Mouse (Mus musculus) olfactory bulb, adult 2 months (tissue): ENCODE results near the gene Gm17334.

Experiments
- CTCF ChIP-seq: fragments of 200-500 bp; IDR thresholded peaks from 2 replicates; pipeline ENCODE4 v1.5.1; 2012; ENCODE audit warnings: low read depth, mild to moderate bottlenecking, low read length, moderate library complexity; ENCODE audit not compliant: insufficient read depth
- POLR2A ChIP-seq: fragments of 200-500 bp; IDR thresholded peaks from 2 replicates; pipeline ENCODE4 v1.6.1; 2012; ENCODE audit warnings: mild to moderate bottlenecking, low read depth, low read length, moderate library complexity; ENCODE audit not compliant: insufficient read depth

- TF ChIP-seq CTCF (no peak), POLR2A (no peak)
These were observed 46.5 kb upstream of the Gm17334 start for GRCm38 (mm10) chr11:53819511-53819910.
